Mouse (Mus musculus): ENCODE measurements around the gene Gm8947.
"Not testable (repeated sequence)": the region's sequence is repeated elsewhere in the genome, so short reads cannot be mapped to it uniquely, and the experiment has no call there.

Gene Gm8947

GRCm38 (mm10) chr1:151180167-151180566 lies 12.0 kb upstream of the Gm8947 start:
- in situ Hi-C loops (cut with MboI, MseI) = no loop called here

GRCm38 (mm10) chr1:151182266-151182665 lies 9.9 kb upstream of the Gm8947 start, which contains the start of gene Gm47985:
Gene Gm47985 (plus strand): TSS chr1:151182537.
- in situ Hi-C loops (cut with MboI, MseI) = not testable (repeated sequence)

- in situ Hi-C loops (cut with MboI, MseI) = not testable (repeated sequence)
These were observed 6.0 kb upstream of the Gm8947 start for GRCm38 (mm10) chr1:151186186-151186585.

- in situ Hi-C loops (cut with MboI, MseI) = not testable (repeated sequence)
These were observed 5.2 kb upstream of the Gm8947 start for GRCm38 (mm10) chr1:151186879-151187424.

- in situ Hi-C loops (cut with MboI, MseI) = no loop called here
These were observed 3.7 kb upstream of the Gm8947 start for GRCm38 (mm10) chr1:151188469-151188868.

- in situ Hi-C loops (cut with MboI, MseI) = not testable (repeated sequence)
These were observed 563 bp downstream of the Gm8947 start for GRCm38 (mm10) chr1:151192739-151193138.

- in situ Hi-C loops (cut with MboI, MseI) = not testable (repeated sequence)
These were observed 3.8 kb downstream of the Gm8947 start for GRCm38 (mm10) chr1:151195986-151196385.

- in situ Hi-C loops (cut with MboI, MseI) = not testable (repeated sequence)
These were observed 4.5 kb downstream of the Gm8947 start for GRCm38 (mm10) chr1:151196690-151197089.

GRCm38 (mm10) chr1:151198120-151198519 lies 5.9 kb downstream of the Gm8947 start, which contains the start of gene Gm47995:
Gene Gm47995 (plus strand): TSS chr1:151198448.
- in situ Hi-C loops (cut with MboI, MseI) = not testable (repeated sequence)

GRCm38 (mm10) chr1:151200620-151201019 lies 8.4 kb downstream of the Gm8947 start:
- in situ Hi-C loops (cut with MboI, MseI) = not testable (repeated sequence)

GRCm38 (mm10) chr1:151202771-151203170 lies 10.6 kb downstream of the Gm8947 start:
- in situ Hi-C loops (cut with MboI, MseI) = not testable (repeated sequence)

GRCm38 (mm10) chr1:151203818-151204217 lies 11.6 kb downstream of the Gm8947 start, which contains the start of gene 3110040M04Rik:
Gene 3110040M04Rik (plus strand): TSS chr1:151204121.
- in situ Hi-C loops (cut with MboI, MseI) = not testable (repeated sequence)

GRCm38 (mm10) chr1:151208493-151208892 lies 16.3 kb downstream of the Gm8947 start:
- in situ Hi-C loops (cut with MboI, MseI) = not testable (repeated sequence)

GRCm38 (mm10) chr1:151208944-151209343 lies 16.8 kb downstream of the Gm8947 start:
- in situ Hi-C loops (cut with MboI, MseI) = not testable (repeated sequence)

- in situ Hi-C loops (cut with MboI, MseI) = not testable (repeated sequence)
These were observed 17.7 kb downstream of the Gm8947 start, which contains the start of gene Gm47996 for GRCm38 (mm10) chr1:151209824-151210355. Gene Gm47996 (plus strand): TSS chr1:151210131.

- in situ Hi-C loops (cut with MboI, MseI) = not testable (repeated sequence)
These were observed 19.5 kb downstream of the Gm8947 start for GRCm38 (mm10) chr1:151211666-151212065.

GRCm38 (mm10) chr1:151214862-151215261 lies 22.7 kb downstream of the Gm8947 start:
- in situ Hi-C loops (cut with MboI, MseI) = no loop called here

- in situ Hi-C loops (cut with MboI, MseI) = no loop called here
These were observed 23.8 kb downstream of the Gm8947 start for GRCm38 (mm10) chr1:151215985-151216384.

- in situ Hi-C loops (cut with MboI, MseI) = no loop called here
These were observed 24.2 kb downstream of the Gm8947 start for GRCm38 (mm10) chr1:151216417-151216816.

GRCm38 (mm10) chr1:151219045-151219444 lies 26.9 kb downstream of the Gm8947 start:
- in situ Hi-C loops (cut with MboI, MseI) = no loop called here

- in situ Hi-C loops (cut with MboI, MseI) = no loop called here
These were observed 27.9 kb downstream of the Gm8947 start for GRCm38 (mm10) chr1:151220098-151220497.

GRCm38 (mm10) chr1:151222561-151223267 lies 30.5 kb downstream of the Gm8947 start:
- in situ Hi-C loops (cut with MboI, MseI) = no loop called here

GRCm38 (mm10) chr1:151223377-151223776 lies 31.2 kb downstream of the Gm8947 start:
- in situ Hi-C loops (cut with MboI, MseI) = no loop called here

All from T-helper 1 cell (primary cell).